Mouse (Mus musculus): Measurements from ENCODE around the gene Vps25. TPM values are rescaled to one million over a fixed set of nuclear protein-coding genes. Genes with fewer than 3 reads are reported as not detected.

Vps25 gene
- total RNA-seq, 1 experiment from 2014 or later = 116 TPM

- no peak for DNase-seq
These were observed 23.0 kb downstream of the Vps25 start for GRCm38 (mm10) chr11:101276319-101277070.

- no peak for DNase-seq
These were observed 24.1 kb downstream of the Vps25 start for GRCm38 (mm10) chr11:101277381-101278222.

DNA sequence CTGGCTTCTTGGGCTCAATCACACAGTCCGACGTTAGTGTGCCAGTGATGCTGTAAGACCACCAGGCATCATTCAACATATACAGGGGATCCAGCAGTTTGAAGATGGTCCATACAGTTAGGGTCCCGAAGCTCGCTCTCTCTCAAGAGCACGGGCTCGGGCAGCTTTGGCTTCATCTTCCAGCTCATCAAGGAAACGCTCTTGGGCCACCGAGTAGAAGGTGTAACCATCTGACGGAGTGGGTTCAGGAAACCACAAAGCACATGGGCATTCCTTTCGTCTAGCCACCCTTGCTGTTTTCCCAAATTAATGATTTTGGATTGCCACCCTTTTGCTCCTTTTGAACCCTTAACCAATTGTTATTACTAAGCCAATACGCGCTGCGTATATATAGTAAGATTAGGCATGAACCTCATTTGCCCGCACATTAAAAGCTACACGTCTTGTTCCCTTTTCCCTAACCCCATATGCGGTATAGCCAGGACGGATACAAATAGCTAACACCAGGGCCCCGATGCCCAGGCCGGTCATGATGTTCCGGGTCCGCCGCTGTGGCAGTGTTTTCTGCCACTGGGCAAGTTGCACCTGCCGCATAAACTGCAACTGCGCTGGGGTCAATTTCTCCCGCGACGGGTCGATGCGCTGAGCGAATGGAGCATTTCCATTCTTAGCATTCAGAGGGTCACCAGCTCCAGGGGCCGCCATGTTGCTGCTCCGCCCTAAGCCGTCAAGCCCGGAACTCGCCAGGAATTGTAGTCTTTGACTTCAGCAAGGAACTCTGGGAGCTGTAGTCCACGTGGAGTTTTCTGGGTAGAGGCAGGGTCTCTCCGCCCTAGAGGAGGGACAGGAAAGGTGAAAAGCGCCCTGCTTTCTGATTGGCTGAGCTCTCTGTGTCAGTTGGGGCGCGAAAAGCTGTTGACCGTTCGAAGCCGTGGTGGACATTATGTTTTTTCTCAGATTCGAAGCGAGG is 25.0 kb downstream of the Vps25 start, which contains the start of the genes Cntd1 and Coa3:
Cntd1 (plus strand) TSS at position 790 of the 970 bp plus-strand sequence.
Coa3 (minus strand) TSS at position 892 of the 970 bp plus-strand sequence.
- peak; percentile 81 for DNase-seq

DNA sequence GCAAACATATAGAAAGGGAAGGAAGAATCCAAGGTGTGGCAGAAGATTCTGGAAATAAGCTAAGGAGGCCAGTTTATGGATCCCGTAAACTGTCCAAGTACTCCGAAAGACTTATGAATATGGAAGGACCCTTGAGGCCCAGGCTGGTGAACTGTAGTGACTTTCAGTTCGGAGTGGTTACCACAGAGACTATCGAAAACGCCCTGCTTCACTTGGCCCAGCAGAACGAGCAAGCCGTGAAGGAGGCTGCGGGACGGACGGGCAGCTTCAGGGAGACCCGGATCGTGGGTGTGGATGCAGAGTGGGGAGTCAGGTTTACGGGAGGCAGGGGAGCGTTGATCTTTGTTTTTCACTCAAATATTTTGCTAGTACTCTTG is 25.7 kb downstream of the Vps25 start:
- DNase-seq = no peak

DNA sequence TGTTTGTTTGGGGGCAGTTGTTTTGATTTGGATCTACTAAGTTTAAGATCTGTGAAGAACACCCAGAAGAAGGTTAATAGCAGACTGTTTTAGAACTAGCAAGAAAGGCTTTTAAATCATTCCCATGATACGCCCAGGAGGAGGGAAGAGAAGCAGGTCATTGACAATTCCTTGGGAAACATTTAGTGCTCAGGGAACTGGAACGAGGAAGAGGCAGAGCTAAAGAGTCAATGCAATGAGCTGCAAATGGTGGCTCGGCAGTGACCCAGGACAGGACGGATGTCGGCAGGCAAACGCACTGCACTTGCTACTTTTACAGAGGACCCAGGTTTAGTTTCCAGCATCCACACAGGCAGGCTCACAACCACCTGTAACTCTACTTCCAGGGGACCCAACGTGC is 27.3 kb downstream of the Vps25 start:
- DNase-seq = no peak

DNA sequence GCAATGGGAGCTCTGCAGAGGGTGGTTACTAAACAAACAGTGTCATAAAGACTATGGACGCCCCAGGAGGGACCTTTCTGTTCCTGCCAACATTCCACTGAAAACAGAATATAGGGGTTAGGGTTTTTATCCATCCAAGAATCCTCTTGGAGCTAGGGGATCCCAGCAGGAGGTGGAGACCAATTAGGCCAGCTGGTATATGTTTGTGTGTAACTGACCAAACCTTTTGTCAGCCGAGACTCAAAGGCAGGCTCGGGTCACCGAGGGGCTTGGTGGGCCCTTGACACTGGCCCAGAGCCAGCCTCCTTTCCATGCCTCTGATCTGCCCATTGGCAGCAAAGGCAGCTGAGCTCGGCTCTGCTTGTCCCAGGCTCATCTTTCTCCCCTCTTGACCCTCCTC is 29.4 kb downstream of the Vps25 start:
- no peak for DNase-seq

- no peak for DNase-seq
These were observed 30.3 kb downstream of the Vps25 start for GRCm38 (mm10) chr11:101283805-101284204.

DNA sequence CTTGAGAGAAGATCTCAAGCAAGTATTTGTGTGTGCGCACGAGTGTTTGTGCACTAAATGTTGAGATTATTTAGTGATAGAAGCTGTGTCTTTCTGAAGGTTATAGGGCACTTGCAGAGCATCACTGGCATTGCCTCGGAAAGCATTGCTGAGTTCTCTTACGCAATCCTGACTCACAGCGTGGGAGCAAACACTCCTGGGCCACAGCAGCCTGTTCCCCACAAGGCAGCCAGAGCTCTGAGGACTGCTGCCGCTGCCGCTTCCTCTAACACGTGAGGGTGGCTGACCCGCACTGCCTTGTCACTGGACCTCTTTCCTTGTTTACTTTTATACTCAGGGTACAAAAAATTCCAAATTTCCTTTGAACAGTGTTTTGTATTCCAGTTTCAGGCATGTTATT is 33.8 kb downstream of the Vps25 start:
- DNase-seq = peak; percentile 52

DNA sequence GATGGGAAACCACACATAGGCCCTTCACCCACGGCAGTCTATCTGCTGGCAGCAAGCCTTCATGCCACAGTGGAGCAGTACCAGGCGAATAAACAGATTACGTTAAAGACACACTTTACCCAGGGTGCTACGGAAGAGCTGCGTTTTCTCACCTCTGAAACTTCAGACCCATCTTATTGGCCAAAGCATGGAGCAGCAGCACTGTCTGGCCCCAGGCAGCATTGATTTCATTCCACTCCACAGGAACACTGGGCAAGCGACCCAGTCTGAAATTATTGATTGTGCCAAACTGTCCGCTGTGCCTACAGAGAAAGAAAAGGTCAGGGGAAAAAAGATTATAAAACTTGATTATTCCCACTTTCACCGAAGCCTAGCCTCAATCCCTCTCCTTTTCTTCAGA is 37.7 kb downstream of the Vps25 start:
- DNase-seq = no peak

- DNase-seq = no peak
These were observed 41.7 kb downstream of the Vps25 start for GRCm38 (mm10) chr11:101295191-101295590.

DNA sequence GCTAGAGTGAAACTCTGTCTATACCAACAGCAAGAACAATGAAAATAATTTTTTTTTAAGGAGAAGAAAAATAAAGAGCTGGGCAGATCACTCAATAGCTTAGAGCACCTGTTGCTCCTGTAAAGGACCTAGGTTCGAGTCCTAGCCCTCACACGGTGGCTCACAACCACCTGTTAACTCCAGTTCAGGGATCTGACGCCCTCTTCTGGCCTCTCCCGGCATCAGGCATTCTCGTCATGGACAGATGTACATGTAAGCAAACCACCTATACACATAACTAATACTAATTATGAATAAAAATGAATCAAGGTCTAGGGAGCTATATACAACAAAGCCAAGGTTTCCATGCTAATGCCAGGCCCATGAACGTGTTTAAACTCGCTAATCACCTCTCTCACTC is 47.4 kb downstream of the Vps25 start:
- DNase-seq = no peak

GRCm38 (mm10) chr11:101301299-101302003 is 47.9 kb downstream of the Vps25 start:
- no peak for DNase-seq

GRCm38 (mm10) chr11:101302004-101302798 is 48.7 kb downstream of the Vps25 start, which contains the start of gene Becn1:
Becn1 (minus strand) TSS chr11:101302286.
- peak; percentile 98 for DNase-seq

GRCm38 (mm10) chr11:101307744-101308143 is 54.2 kb downstream of the Vps25 start:
- DNase-seq = no peak

Other genes starting within 250 kb of the Vps25 start
- 106 and 144 TPM in 2 replicates for gene Atp6v0a1, start 244.3 kb upstream of the Vps25 start, total RNA-seq (2021)
- gene Naglu, start 183.7 kb upstream of the Vps25 start, total RNA-seq (2021) = 39.3 and 54.1 TPM in 2 replicates
- 2.6 and 3.3 TPM in 2 replicates for gene Hsd17b1, start 175.3 kb upstream of the Vps25 start, total RNA-seq (2021)
- gene Coasy, start 171.1 kb upstream of the Vps25 start, total RNA-seq (2021) = 93.5 and 115 TPM in 2 replicates
- gene Mlx, start 166.4 kb upstream of the Vps25 start, total RNA-seq (2021) = 55.2 and 70.0 TPM in 2 replicates
- 7.1 and 9.4 TPM in 2 replicates for gene Psmc3ip, start 158.3 kb upstream of the Vps25 start, total RNA-seq (2021)
- 53.5 and 64.1 TPM in 2 replicates for gene Retreg3, start 133.8 kb upstream of the Vps25 start, total RNA-seq (2021)
- gene Tubg1, start 133.8 kb upstream of the Vps25 start, total RNA-seq (2021) = 42.1 and 50.1 TPM in 2 replicates
- gene Tubg2, start 97.8 kb upstream of the Vps25 start, total RNA-seq (2021) = 5.7 and 6.4 TPM in 2 replicates
- 6.6 and 9.1 TPM in 2 replicates for gene Cntnap1, start 83.2 kb upstream of the Vps25 start, total RNA-seq (2021)
- gene Plekhh3, start 82.4 kb upstream of the Vps25 start, total RNA-seq (2021) = 31.1 and 36.4 TPM in 2 replicates
- gene Ccr10, start 78.3 kb upstream of the Vps25 start, total RNA-seq (2021) = 0.18 TPM in 1 of 2 replicates, not detected in the other
- 37.3 and 49.6 TPM in 2 replicates for gene Ezh1, start 27.2 kb upstream of the Vps25 start, total RNA-seq (2021)
- gene Ramp2, start 7.7 kb upstream of the Vps25 start, total RNA-seq (2021) = 53.9 and 57.0 TPM in 2 replicates
- gene Wnk4, start 6.9 kb downstream of the Vps25 start, total RNA-seq (2021) = 1.7 and 2.6 TPM in 2 replicates
- 0.67 and 0.73 TPM in 2 replicates for gene Cntd1, start 25.3 kb downstream of the Vps25 start, total RNA-seq (2021)
- gene Coa3, start 25.4 kb downstream of the Vps25 start, total RNA-seq (2021) = 67.9 and 74.9 TPM in 2 replicates
- 117 and 159 TPM in 2 replicates for gene Becn1, start 48.6 kb downstream of the Vps25 start, total RNA-seq (2021)
- 126 and 131 TPM in 2 replicates for gene Psme3, start 62.5 kb downstream of the Vps25 start, total RNA-seq (2021)
- 4.6 and 6.5 TPM in 2 replicates for gene Aoc2, start 71.4 kb downstream of the Vps25 start, total RNA-seq (2021)
- 30.8 and 35.7 TPM in 2 replicates for gene Aoc3, start 76.9 kb downstream of the Vps25 start, total RNA-seq (2021)
- 1.8 TPM in 2 replicates for gene G6pc, start 113.9 kb downstream of the Vps25 start, total RNA-seq (2021)
- gene Aarsd1, start 163.9 kb downstream of the Vps25 start, total RNA-seq (2021) = 34.0 and 36.3 TPM in 2 replicates
- 3.7 and 4.2 TPM in 2 replicates for gene Gm27029, start 171.1 kb downstream of the Vps25 start, total RNA-seq (2021)
- gene Rundc1, start 171.4 kb downstream of the Vps25 start, total RNA-seq (2021) = 26.3 and 26.4 TPM in 2 replicates
- 3.2 and 3.9 TPM in 2 replicates for gene Ptges3l, start 171.6 kb downstream of the Vps25 start, total RNA-seq (2021)
- gene Rpl27, start 188.6 kb downstream of the Vps25 start, total RNA-seq (2021) = 74.2 and 91.6 TPM in 2 replicates
- gene Ifi35, start 194.7 kb downstream of the Vps25 start, total RNA-seq (2021) = 33.5 and 39.5 TPM in 2 replicates
- 8.1 and 11.1 TPM in 2 replicates for gene Rnd2, start 211.3 kb downstream of the Vps25 start, total RNA-seq (2021)
- gene Vat1, start 212.5 kb downstream of the Vps25 start, total RNA-seq (2021) = 104 and 112 TPM in 2 replicates

All from adrenal gland, postnatal 25 days (tissue).